In the genomic region with DNA sequence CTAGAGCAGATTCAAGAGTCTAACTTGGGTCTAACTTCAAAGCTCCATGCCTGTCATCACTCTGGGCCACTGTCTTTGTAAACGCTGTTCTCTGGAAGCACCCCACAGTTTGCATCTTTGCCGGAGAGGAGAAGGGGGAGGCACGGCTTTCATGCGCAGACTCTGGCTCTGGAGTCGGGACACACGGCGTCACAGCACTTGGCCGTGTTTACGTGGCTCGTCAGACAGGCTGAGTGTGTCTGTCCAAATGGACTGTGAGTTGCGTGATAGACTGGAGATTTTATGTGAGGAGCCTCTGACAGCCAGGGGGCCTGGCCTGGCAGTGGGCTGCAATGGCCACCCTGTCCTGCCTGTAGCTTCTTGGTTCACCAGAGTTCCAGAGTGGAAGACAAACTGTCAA, we compare ENCODE assay signal across 23 mouse cellular contexts.
A peak's percentile ranks its signal among the peaks of the same experiment; 100 is the strongest.
DNase-seq lines count a peak whose midpoint lies in the region; ATAC-seq and TF ChIP-seq lines count a peak whose summit lies in the region.
"Had no signal": no experiment of that assay in that cellular context is flagged by ENCODE, and none has a peak within 500 bp of the region (broad histone marks: within the 10 kb centered on the region; RNA-seq: fewer than 3 reads in every experiment).

No protein-coding gene starts in this region.

- 0 out of 2 replicates have a peak, but pooled peaks have one; percentile 3 for ATAC-seq in hindbrain, embryonic 13.5 days (ENCODE audit: low FRiP score)
- ATAC-seq in hindbrain, embryonic 12.5 days (ENCODE audit: low FRiP score) = no peak
- ATAC-seq in neural tube, embryonic 13.5 days (ENCODE audit: low read depth) = no peak; the same call in 1 of the 2 replicates
- ATAC-seq: forebrain, embryonic 13.5 days; inflammation-experienced regulatory T-cells, adult 6 months; liver, embryonic 12.5 days had no signal

- no peak overlapping the region for H3K9ac ChIP-seq in hindbrain, embryonic 13.5 days
- no peak overlapping the region for H3K9ac ChIP-seq in hindbrain, embryonic 12.5 days
- no peak overlapping the region for H3K9ac ChIP-seq in neural tube, embryonic 13.5 days
- H3K9ac ChIP-seq: embryonic facial prominence, embryonic 13.5 days; forebrain, embryonic 13.5 days; liver, embryonic 12.5 days had no signal

- DNase-seq in neural tube, embryonic 10.5 days (ENCODE audit: extremely low spot score, low spot score) = no peak
- DNase-seq in lung, postnatal 14 days = peak; percentile 42
- DNase-seq in thymus, adult 2 months = no peak
- no peak for DNase-seq in spleen, adult 12 weeks (ENCODE audit: low spot score)
- DNase-seq: adrenal gland, postnatal 14 days; cerebellum, adult 2 months; cerebellum, postnatal 25 days; gastrocnemius, adult 2 months; kidney, adult 18-20 months; right cerebral cortex, postnatal 25 days; thymus, adult 18-20 months; thymus, postnatal 4 days had no signal

- 84% methylated on average over 11 of the region's 11 CpGs for WGBS in hindbrain, embryonic 13.5 days
- WGBS in hindbrain, embryonic 12.5 days = 80% methylated on average over 11 of the region's 11 CpGs
- whole genome bisulfite sequencing in neural tube, embryonic 13.5 days = 79% methylated on average over 11 of the region's 11 CpGs
- 93% methylated on average over 11 of the region's 11 CpGs for WGBS in thymus, adult 2 months

- TF ChIP-seq CTCF in thymus, adult 2 months (IDR thresholded peaks at IDR 0.05; ENCODE audit: borderline replicate concordance, control insufficient read depth, extremely low read depth, insufficient read depth, low read length, poor library complexity) = no peak

- no peaks in the 10 kb centered on the region for H3K27me3 ChIP-seq in hindbrain, embryonic 13.5 days
- no peaks in the 10 kb centered on the region for H3K27me3 ChIP-seq in hindbrain, embryonic 12.5 days
- H3K27me3 ChIP-seq in neural tube, embryonic 13.5 days = no peaks in the 10 kb centered on the region
- no peaks in the 10 kb centered on the region for H3K27me3 ChIP-seq in thymus, adult 2 months (ENCODE audit: control insufficient read depth, insufficient read depth, low read length)
- H3K27me3 ChIP-seq: forebrain, embryonic 13.5 days had no signal

- H3K4me3 ChIP-seq in hindbrain, embryonic 13.5 days = no peak overlapping the region
- no peak overlapping the region for H3K4me3 ChIP-seq in hindbrain, embryonic 12.5 days
- H3K4me3 ChIP-seq in neural tube, embryonic 13.5 days = no peak overlapping the region
- H3K4me3 ChIP-seq in thymus, adult 2 months (ENCODE audit: control insufficient read depth, insufficient read depth, low read length) = no peak overlapping the region
- H3K4me3 ChIP-seq: embryonic facial prominence, embryonic 13.5 days; erythroblast, embryonic 14.5 days; forebrain, embryonic 13.5 days; gastrocnemius, adult 2 months; liver, embryonic 12.5 days had no signal

- H3K4me2 ChIP-seq in hindbrain, embryonic 13.5 days = no peak overlapping the region
- H3K4me2 ChIP-seq in hindbrain, embryonic 12.5 days (replicated peaks) = no peak overlapping the region
- H3K4me2 ChIP-seq in neural tube, embryonic 13.5 days = no peak overlapping the region
- H3K4me2 ChIP-seq: forebrain, embryonic 13.5 days; heart, embryonic 11.5 days; liver, embryonic 12.5 days had no signal

- no peak for TF ChIP-seq POLR2A in thymus, adult 2 months (IDR thresholded peaks at IDR 0.05; ENCODE audit: control insufficient read depth, extremely low read depth, insufficient read depth, low read length, poor library complexity)

- H3K27ac ChIP-seq in hindbrain, embryonic 13.5 days = no peak overlapping the region
- H3K27ac ChIP-seq in hindbrain, embryonic 12.5 days = no peak overlapping the region
- peak overlapping the region; percentile 43; the same call in 1 of the 2 replicates for H3K27ac ChIP-seq in neural tube, embryonic 13.5 days (replicated peaks)
- no peak overlapping the region for H3K27ac ChIP-seq in thymus, adult 2 months (ENCODE audit: control insufficient read depth, insufficient read depth, low read length)
- H3K27ac ChIP-seq: embryonic facial prominence, embryonic 13.5 days; forebrain, embryonic 13.5 days; gastrocnemius, adult 2 months; kidney, postnatal 0 days; liver, embryonic 12.5 days; macrophage had no signal

- H3K9me3 ChIP-seq in hindbrain, embryonic 13.5 days = no peaks in the 10 kb centered on the region
- no peaks in the 10 kb centered on the region for H3K9me3 ChIP-seq in hindbrain, embryonic 12.5 days (replicated peaks)
- H3K9me3 ChIP-seq in neural tube, embryonic 13.5 days = no peaks in the 10 kb centered on the region
- H3K9me3 ChIP-seq: embryonic facial prominence, embryonic 13.5 days; forebrain, embryonic 13.5 days; liver, embryonic 12.5 days had no signal

- H3K36me3 ChIP-seq in hindbrain, embryonic 13.5 days = no peaks in the 10 kb centered on the region
- no peaks in the 10 kb centered on the region for H3K36me3 ChIP-seq in hindbrain, embryonic 12.5 days
- no peaks in the 10 kb centered on the region for H3K36me3 ChIP-seq in neural tube, embryonic 13.5 days
- H3K36me3 ChIP-seq in thymus, adult 2 months (ENCODE audit: control insufficient read depth, insufficient read depth, low read length) = no peaks in the 10 kb centered on the region
- H3K36me3 ChIP-seq: embryonic facial prominence, embryonic 13.5 days; liver, embryonic 12.5 days had no signal

- H3K4me1 ChIP-seq in hindbrain, embryonic 13.5 days (replicated peaks) = peaks cover 12% of the 10 kb centered on the region
- H3K4me1 ChIP-seq in hindbrain, embryonic 12.5 days = peaks cover 4% of the 10 kb centered on the region
- H3K4me1 ChIP-seq in neural tube, embryonic 13.5 days (replicated peaks) = peaks cover 15% of the 10 kb centered on the region
- H3K4me1 ChIP-seq in thymus, adult 2 months (replicated peaks; ENCODE audit: control insufficient read depth, insufficient read depth, low read length) = no peaks in the 10 kb centered on the region
- H3K4me1 ChIP-seq: liver, embryonic 12.5 days had no signal
